Mouse (Mus musculus) T-cell, adult 2 months (primary cell): ENCODE measurements around the gene Sdad1.

Experiments used
- DNase-seq: peaks from one replicate; pipeline ENCODE4 v3.0.0; 2022; ENCODE audit warnings: low spot score

Gene Sdad1

GRCm38 (mm10) chr5:92312046-92312715 lies 1.9 kb upstream of the Sdad1 start:
- peak; percentile 76 for DNase-seq

GRCm38 (mm10) chr5:92304291-92304690 lies 6.0 kb downstream of the Sdad1 start:
- DNase-seq = no peak

- no peak for DNase-seq
Observed at GRCm38 (mm10) chr5:92302149-92302840, 8.0 kb downstream of the Sdad1 start.

GRCm38 (mm10) chr5:92294525-92294924 lies 15.8 kb downstream of the Sdad1 start:
- DNase-seq = no peak

GRCm38 (mm10) chr5:92291652-92292414 lies 18.4 kb downstream of the Sdad1 start:
- DNase-seq = no peak

GRCm38 (mm10) chr5:92287840-92288239 lies 22.4 kb downstream of the Sdad1 start:
- DNase-seq = no peak

- no peak for DNase-seq
Observed at GRCm38 (mm10) chr5:92283107-92283506, 27.2 kb downstream of the Sdad1 start.

GRCm38 (mm10) chr5:92282571-92282970 lies 27.7 kb downstream of the Sdad1 start:
- no peak for DNase-seq

GRCm38 (mm10) chr5:92278942-92279537 lies 31.2 kb downstream of the Sdad1 start:
- DNase-seq = no peak

- DNase-seq = peak; percentile 78
Observed at GRCm38 (mm10) chr5:92277437-92278394, 32.6 kb downstream of the Sdad1 start, which contains the start of gene Naaa. TSS of gene Naaa (minus strand) at chr5:92278170.

- DNase-seq = no peak
Observed at GRCm38 (mm10) chr5:92270496-92270895, 39.8 kb downstream of the Sdad1 start.

- no peak for DNase-seq
Observed at GRCm38 (mm10) chr5:92263761-92264359, 46.4 kb downstream of the Sdad1 start.

GRCm38 (mm10) chr5:92262646-92263045 lies 47.6 kb downstream of the Sdad1 start:
- DNase-seq = no peak

- no peak for DNase-seq
Observed at GRCm38 (mm10) chr5:92256218-92256617, 54.1 kb downstream of the Sdad1 start, which contains the start of gene Ppef2. TSS of gene Ppef2 (minus strand) at chr5:92256278.

- no peak for DNase-seq
Observed at GRCm38 (mm10) chr5:92254476-92254875, 55.8 kb downstream of the Sdad1 start.

- no peak for DNase-seq
Observed at GRCm38 (mm10) chr5:92252797-92253343, 57.4 kb downstream of the Sdad1 start.

- no peak for DNase-seq
Observed at GRCm38 (mm10) chr5:92252031-92252430, 58.2 kb downstream of the Sdad1 start.

- DNase-seq = no peak
Observed at GRCm38 (mm10) chr5:92248614-92249013, 61.7 kb downstream of the Sdad1 start.

- peak; percentile 71 for DNase-seq
Observed at GRCm38 (mm10) chr5:92245483-92245882, 64.8 kb downstream of the Sdad1 start.

GRCm38 (mm10) chr5:92244900-92245299 lies 65.4 kb downstream of the Sdad1 start:
- DNase-seq = no peak
